Mouse (Mus musculus): ENCODE measurements around the gene Gcdh. TPM values are rescaled to one million over a fixed set of nuclear protein-coding genes. Genes with fewer than 3 reads are reported as not detected.

The Gcdh gene
- polyA plus RNA-seq, 2 experiments: 29.8 to 58.9 TPM

GRCm38 (mm10) chr8:84913960-84914359 lies 20.2 kb upstream of the Gcdh start:
- TF ChIP-seq POLR2A (IDR thresholded peaks at IDR 0.05; ENCODE audit: borderline replicate concordance, extremely low read depth, insufficient read depth, insufficient read length): no peak
- DNase-seq (ENCODE audit: low spot score) (no peak), ATAC-seq (ENCODE audit: low FRiP score, low read depth) (no peak)
- Histone ChIP-seq H3K27me3 (ENCODE audit: control insufficient read depth, insufficient read depth, low read length) (peaks cover 19% of the 10 kb centered on the region), H3K4me3 (replicated peaks; ENCODE audit: low read length) (no peak overlapping the region), H3K36me3 (ENCODE audit: control insufficient read depth, insufficient read depth, low read length) (no peaks in the 10 kb centered on the region), H3K9me3 (ENCODE audit: control insufficient read depth, low read length) (no peaks in the 10 kb centered on the region), H3K4me2 (replicated peaks; ENCODE audit: low read depth, low read length, severe bottlenecking) (peak overlapping the region; percentile 88; the same call in 1 of the 2 replicates), H3K27ac (replicated peaks; ENCODE audit: low read depth, low read length) (no peak overlapping the region), H3K4me1 (ENCODE audit: control insufficient read depth, insufficient read depth, low read length) (peaks cover 8% of the 10 kb centered on the region; the same call in 1 of the 2 replicates), H3K9ac (ENCODE audit: low read depth, low read length, severe bottlenecking) (no peak overlapping the region)
- WGBS: 36% methylated on average over 4 of the region's 4 CpGs

GRCm38 (mm10) chr8:84913502-84913900 lies 19.8 kb upstream of the Gcdh start:
- Histone ChIP-seq H3K9me3 (ENCODE audit: control insufficient read depth, low read length) (no peaks in the 10 kb centered on the region), H3K4me3 (replicated peaks; ENCODE audit: low read length) (peak overlapping the region; percentile 48), H3K36me3 (ENCODE audit: control insufficient read depth, insufficient read depth, low read length) (no peaks in the 10 kb centered on the region), H3K9ac (ENCODE audit: low read depth, low read length, severe bottlenecking) (peak overlapping the region; percentile 62), H3K4me2 (replicated peaks; ENCODE audit: low read depth, low read length, severe bottlenecking) (peak overlapping the region; percentile 88), H3K4me1 (ENCODE audit: control insufficient read depth, insufficient read depth, low read length) (peaks cover 9% of the 10 kb centered on the region; the same call in 1 of the 2 replicates), H3K27me3 (ENCODE audit: control insufficient read depth, insufficient read depth, low read length) (peaks cover 19% of the 10 kb centered on the region), H3K27ac (replicated peaks; ENCODE audit: low read depth, low read length) (no peak overlapping the region)
- 9% methylated on average over 9 of the region's 9 CpGs for WGBS
- TF ChIP-seq POLR2A (IDR thresholded peaks at IDR 0.05; ENCODE audit: borderline replicate concordance, extremely low read depth, insufficient read depth, insufficient read length): no peak
- ATAC-seq (ENCODE audit: low FRiP score, low read depth) (no peak), DNase-seq (ENCODE audit: low spot score) (no peak)

- Histone ChIP-seq H3K9me3 (ENCODE audit: control insufficient read depth, low read length) (no peaks in the 10 kb centered on the region), H3K9ac (ENCODE audit: low read depth, low read length, severe bottlenecking) (peak overlapping the region; percentile 62), H3K27me3 (ENCODE audit: control insufficient read depth, insufficient read depth, low read length) (peaks cover 19% of the 10 kb centered on the region), H3K4me1 (ENCODE audit: control insufficient read depth, insufficient read depth, low read length) (peaks cover 9% of the 10 kb centered on the region; the same call in 1 of the 2 replicates), H3K36me3 (ENCODE audit: control insufficient read depth, insufficient read depth, low read length) (no peaks in the 10 kb centered on the region), H3K27ac (replicated peaks; ENCODE audit: low read depth, low read length) (no peak overlapping the region), H3K4me2 (replicated peaks; ENCODE audit: low read depth, low read length, severe bottlenecking) (peak overlapping the region; percentile 88), H3K4me3 (replicated peaks; ENCODE audit: low read length) (peak overlapping the region; percentile 48)
- peak; percentile 53 for ATAC-seq (ENCODE audit: low FRiP score, low read depth)
- peak; percentile 42 for DNase-seq (ENCODE audit: low spot score)
- 1% methylated on average over 55 of the region's 55 CpGs for WGBS
- no peak for TF ChIP-seq POLR2A (IDR thresholded peaks at IDR 0.05; ENCODE audit: borderline replicate concordance, extremely low read depth, insufficient read depth, insufficient read length)
Observed at GRCm38 (mm10) chr8:84912895-84913501, 19.3 kb upstream of the Gcdh start.

GRCm38 (mm10) chr8:84912391-84912790 lies 18.7 kb upstream of the Gcdh start:
- ATAC-seq (ENCODE audit: low FRiP score, low read depth) (no peak), DNase-seq (ENCODE audit: low spot score) (no peak)
- Histone ChIP-seq H3K36me3 (ENCODE audit: control insufficient read depth, insufficient read depth, low read length) (no peaks in the 10 kb centered on the region), H3K9me3 (ENCODE audit: control insufficient read depth, low read length) (no peaks in the 10 kb centered on the region), H3K4me2 (replicated peaks; ENCODE audit: low read depth, low read length, severe bottlenecking) (peak overlapping the region; percentile 88), H3K27me3 (ENCODE audit: control insufficient read depth, insufficient read depth, low read length) (peaks cover 19% of the 10 kb centered on the region), H3K9ac (ENCODE audit: low read depth, low read length, severe bottlenecking) (peak overlapping the region; percentile 62), H3K4me1 (ENCODE audit: control insufficient read depth, insufficient read depth, low read length) (peaks cover 9% of the 10 kb centered on the region; the same call in 1 of the 2 replicates), H3K27ac (replicated peaks; ENCODE audit: low read depth, low read length) (no peak overlapping the region), H3K4me3 (replicated peaks; ENCODE audit: low read length) (peak overlapping the region; percentile 48)
- TF ChIP-seq POLR2A (IDR thresholded peaks at IDR 0.05; ENCODE audit: borderline replicate concordance, extremely low read depth, insufficient read depth, insufficient read length): no peak
- WGBS: 24% methylated on average over 27 of the region's 27 CpGs

GRCm38 (mm10) chr8:84911854-84912253 lies 18.1 kb upstream of the Gcdh start:
- no peak overlapping the region for H3K4me2 ChIP-seq (replicated peaks; ENCODE audit: low read depth, low read length, severe bottlenecking)
- no peak for ATAC-seq (ENCODE audit: low FRiP score, low read depth)
- H3K9me3 ChIP-seq (ENCODE audit: control insufficient read depth, low read length): no peaks in the 10 kb centered on the region

More at GRCm38 (mm10) chr8:84911854-84912253, 18.1 kb upstream of the Gcdh start:
- peaks cover 9% of the 10 kb centered on the region; the same call in 1 of the 2 replicates for H3K4me1 ChIP-seq (ENCODE audit: control insufficient read depth, insufficient read depth, low read length)
- peaks cover 19% of the 10 kb centered on the region for H3K27me3 ChIP-seq (ENCODE audit: control insufficient read depth, insufficient read depth, low read length)
- H3K4me3 ChIP-seq (replicated peaks; ENCODE audit: low read length): no peak overlapping the region; the same call in 1 of the 2 replicates
- TF ChIP-seq POLR2A (IDR thresholded peaks at IDR 0.05; ENCODE audit: borderline replicate concordance, extremely low read depth, insufficient read depth, insufficient read length): no peak
- 84% methylated on average over 9 of the region's 9 CpGs for WGBS
- no peak overlapping the region for H3K9ac ChIP-seq (ENCODE audit: low read depth, low read length, severe bottlenecking)
- DNase-seq (ENCODE audit: low spot score): no peak
- H3K36me3 ChIP-seq (ENCODE audit: control insufficient read depth, insufficient read depth, low read length): no peaks in the 10 kb centered on the region
- H3K27ac ChIP-seq (replicated peaks; ENCODE audit: low read depth, low read length): no peak overlapping the region
